ENCODE assay signal across 7 mouse cellular contexts in the genomic region with DNA sequence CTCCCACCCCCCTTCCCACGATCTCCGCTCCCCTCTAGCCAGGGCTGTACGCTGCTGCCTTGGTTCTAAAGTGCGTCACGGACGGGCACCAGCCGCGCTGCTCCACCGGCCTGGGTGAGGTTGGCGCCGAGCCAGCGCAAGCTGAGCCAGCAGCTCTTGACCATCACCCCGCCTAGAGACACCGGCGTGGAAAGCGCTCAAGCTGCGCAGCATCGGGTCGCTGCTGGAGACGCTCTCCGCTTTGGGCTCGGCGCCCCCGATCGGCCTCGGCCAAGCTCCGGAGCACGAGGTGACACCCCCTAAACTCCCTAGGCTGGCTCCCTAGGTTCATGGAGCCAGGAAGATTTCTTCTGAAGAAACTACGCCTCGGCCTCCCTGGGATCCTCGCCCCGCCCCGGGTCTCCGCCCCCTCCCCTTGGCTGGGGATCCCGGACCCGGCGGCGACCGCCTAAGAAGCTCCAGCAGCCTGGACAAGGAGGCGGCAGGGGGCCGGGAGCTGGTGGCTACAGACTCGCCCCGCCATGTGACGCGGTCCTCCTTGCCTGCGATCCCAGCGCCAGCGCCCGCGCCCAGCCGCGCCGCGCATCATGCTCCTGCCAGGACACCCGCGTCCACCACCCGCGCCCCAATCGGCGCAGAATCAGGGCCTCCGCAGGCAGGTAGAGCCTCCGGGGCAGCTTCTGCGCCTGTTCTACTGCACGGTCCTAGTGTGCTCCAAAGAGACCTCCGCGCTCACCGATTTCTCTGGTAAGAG. TPM values are rescaled to one million over a fixed set of nuclear protein-coding genes. Genes with fewer than 3 reads are reported as not detected.
DNase-seq lines count a peak whose midpoint lies in the region; ATAC-seq lines count a peak whose summit lies in the region.

No protein-coding gene starts in this region.

- peaks cover 46% of the 10 kb centered on the region for H3K4me1 ChIP-seq in embryonic facial prominence, embryonic 10.5 days
- peaks cover 15% of the 10 kb centered on the region for H3K4me1 ChIP-seq in intestine, embryonic 16.5 days (ENCODE audit: control insufficient read depth, insufficient read depth, low read length)

- H3K9me3 ChIP-seq in embryonic facial prominence, embryonic 10.5 days, result no peaks in the 10 kb centered on the region
- H3K9me3 ChIP-seq in intestine, embryonic 16.5 days (ENCODE audit: control insufficient read depth, low read length), result no peaks in the 10 kb centered on the region

- DNase-seq in adrenal gland, postnatal 14 days, result peak; percentile 92
- DNase-seq in embryonic facial prominence, embryonic 10.5 days (ENCODE audit: low spot score), result peak; percentile 79
- DNase-seq in left cerebral cortex, postnatal 4 days, result peak; percentile 68
- DNase-seq in mesoderm, embryonic 11.5 days (ENCODE audit: low read depth, low spot score), result peak; percentile 63
- DNase-seq in skeletal muscle tissue, adult 2 months (ENCODE audit: low read depth, low spot score), result peak; percentile 48

- under 1% methylated on average over 67 of the region's 67 CpGs for WGBS in embryonic facial prominence, embryonic 10.5 days
- under 1% methylated on average over 67 of the region's 67 CpGs for WGBS in intestine, embryonic 16.5 days

- intact Hi-C loops in left cerebral cortex, postnatal 4 days (cut with DNase I), result no loop called here

- H3K4me2 ChIP-seq in intestine, embryonic 16.5 days (ENCODE audit: low read depth, low read length), result peak overlapping the region; percentile 99

- H3K27ac ChIP-seq in embryonic facial prominence, embryonic 10.5 days (replicated peaks), result peak overlapping the region; percentile 49; the same call in 1 of the 2 replicates
- no peak overlapping the region for H3K27ac ChIP-seq in intestine, embryonic 16.5 days (ENCODE audit: low read length)

- ATAC-seq in granulocyte monocyte progenitor cell, adult 5-6 weeks (replicated peaks; ENCODE audit: poor library complexity, severe bottlenecking), result peak; percentile 50
- ATAC-seq in intestine, embryonic 16.5 days, result peak; percentile 76

- peaks cover 75% of the 10 kb centered on the region for H3K27me3 ChIP-seq in embryonic facial prominence, embryonic 10.5 days (replicated peaks; ENCODE audit: low read depth, poor library complexity, severe bottlenecking)
- peaks cover 34% of the 10 kb centered on the region for H3K27me3 ChIP-seq in intestine, embryonic 16.5 days (replicated peaks; ENCODE audit: control insufficient read depth, insufficient read depth, low read length)

- peak overlapping the region; percentile 68 for H3K4me3 ChIP-seq in embryonic facial prominence, embryonic 10.5 days
- H3K4me3 ChIP-seq in intestine, embryonic 16.5 days (ENCODE audit: low read length), result peak overlapping the region; percentile 61

- no peaks in the 10 kb centered on the region for H3K36me3 ChIP-seq in embryonic facial prominence, embryonic 10.5 days (replicated peaks)
- no peaks in the 10 kb centered on the region for H3K36me3 ChIP-seq in intestine, embryonic 16.5 days (ENCODE audit: control insufficient read depth, insufficient read depth, low read length)

- H3K9ac ChIP-seq in intestine, embryonic 16.5 days (ENCODE audit: low read depth, low read length), result peak overlapping the region; percentile 64

RNA-seq across cellular contexts. Expression of gene Eva1c, which starts 4.3 kb away (rescaled TPM):
- 4.1 and 4.3 TPM in 2 replicates for total RNA-seq in adrenal gland, postnatal 14 days (2021)
- polyA plus RNA-seq in embryonic facial prominence, embryonic 10.5 days (2016; fragmentation: Nextera tagmentation; extraction: Ambion mirVana), result 0.36 and 0.41 TPM in 2 replicates
- total RNA-seq in granulocyte monocyte progenitor cell, adult 5-6 weeks (2014; fragmentation: Nextera tagmentation), result not detected in 2 replicates
- total RNA-seq in granulocyte monocyte progenitor cell, adult 5-6 weeks (2017), result not detected in 2 replicates
- 0.61 and 0.70 TPM in 2 replicates for polyA plus RNA-seq in intestine, embryonic 16.5 days (2015; fragmentation: Nextera tagmentation; extraction: Ambion mirVana)
- 1 to 10 TPM in 1 of 2 experiments, under 1 TPM in 1; 0.96 to 1.4 TPM for total RNA-seq in left cerebral cortex, postnatal 4 days (2021)

RNA-seq across cellular contexts. Expression of gene Urb1, which starts 20.6 kb away (rescaled TPM):
- total RNA-seq in adrenal gland, postnatal 14 days (2021), result 16.4 and 17.0 TPM in 2 replicates
- polyA plus RNA-seq in embryonic facial prominence, embryonic 10.5 days (2016; fragmentation: Nextera tagmentation; extraction: Ambion mirVana), result 10.9 and 11.5 TPM in 2 replicates
- 22.6 and 23.4 TPM in 2 replicates for total RNA-seq in granulocyte monocyte progenitor cell, adult 5-6 weeks (2014; fragmentation: Nextera tagmentation)
- total RNA-seq in granulocyte monocyte progenitor cell, adult 5-6 weeks (2017), result 12.1 and 15.2 TPM in 2 replicates
- polyA plus RNA-seq in intestine, embryonic 16.5 days (2015; fragmentation: Nextera tagmentation; extraction: Ambion mirVana), result 5.6 and 6.2 TPM in 2 replicates
- 10 to 100 TPM; 15.9 to 18.5 TPM for total RNA-seq in left cerebral cortex, postnatal 4 days (2021)
